Mouse (Mus musculus) liver, embryonic 18 days (tissue): Measurements from ENCODE around the gene Hist2h2ab. TPM values are rescaled to one million over a fixed set of nuclear protein-coding genes. Genes with fewer than 3 reads are reported as not detected.

ENCODE experiments used
- polyA plus RNA-seq: library from polyadenylated mRNA; depleted of rRNA; stranded (reverse); fragments of >200 nt; gene quantifications from 2 replicates; pipeline ENCODE4 v1.2.3, GENCODE M21; 2012; rRNA removed

The Hist2h2ab gene
- 0.42 and 0.82 TPM in 2 replicates for polyA plus RNA-seq

DNA sequence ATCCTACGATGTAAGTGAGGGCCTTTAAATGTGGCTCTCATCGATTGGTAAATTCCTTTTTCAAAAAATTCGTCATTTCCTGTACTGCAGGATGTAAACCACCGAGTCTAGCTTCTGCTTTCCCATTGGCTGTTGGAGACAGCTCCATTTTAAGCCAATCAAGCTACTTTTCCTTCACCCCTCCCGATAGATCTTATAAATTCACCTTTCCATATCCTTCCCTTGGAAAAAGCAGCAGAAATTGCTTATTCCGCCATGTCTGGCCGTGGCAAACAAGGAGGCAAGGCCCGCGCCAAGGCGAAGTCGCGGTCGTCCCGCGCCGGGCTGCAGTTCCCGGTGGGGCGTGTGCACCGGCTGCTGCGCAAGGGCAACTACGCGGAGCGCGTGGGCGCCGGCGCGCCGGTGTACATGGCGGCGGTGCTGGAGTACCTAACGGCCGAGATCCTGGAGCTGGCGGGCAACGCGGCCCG lies at the start of gene Hist2h2ab, which contains the start of gene Bola1:
TSS of gene Hist2h2ab (plus strand) at position 205 of the 470 bp plus-strand sequence.
TSS of gene Bola1 (minus strand) at position 49 of the 470 bp plus-strand sequence.

DNA sequence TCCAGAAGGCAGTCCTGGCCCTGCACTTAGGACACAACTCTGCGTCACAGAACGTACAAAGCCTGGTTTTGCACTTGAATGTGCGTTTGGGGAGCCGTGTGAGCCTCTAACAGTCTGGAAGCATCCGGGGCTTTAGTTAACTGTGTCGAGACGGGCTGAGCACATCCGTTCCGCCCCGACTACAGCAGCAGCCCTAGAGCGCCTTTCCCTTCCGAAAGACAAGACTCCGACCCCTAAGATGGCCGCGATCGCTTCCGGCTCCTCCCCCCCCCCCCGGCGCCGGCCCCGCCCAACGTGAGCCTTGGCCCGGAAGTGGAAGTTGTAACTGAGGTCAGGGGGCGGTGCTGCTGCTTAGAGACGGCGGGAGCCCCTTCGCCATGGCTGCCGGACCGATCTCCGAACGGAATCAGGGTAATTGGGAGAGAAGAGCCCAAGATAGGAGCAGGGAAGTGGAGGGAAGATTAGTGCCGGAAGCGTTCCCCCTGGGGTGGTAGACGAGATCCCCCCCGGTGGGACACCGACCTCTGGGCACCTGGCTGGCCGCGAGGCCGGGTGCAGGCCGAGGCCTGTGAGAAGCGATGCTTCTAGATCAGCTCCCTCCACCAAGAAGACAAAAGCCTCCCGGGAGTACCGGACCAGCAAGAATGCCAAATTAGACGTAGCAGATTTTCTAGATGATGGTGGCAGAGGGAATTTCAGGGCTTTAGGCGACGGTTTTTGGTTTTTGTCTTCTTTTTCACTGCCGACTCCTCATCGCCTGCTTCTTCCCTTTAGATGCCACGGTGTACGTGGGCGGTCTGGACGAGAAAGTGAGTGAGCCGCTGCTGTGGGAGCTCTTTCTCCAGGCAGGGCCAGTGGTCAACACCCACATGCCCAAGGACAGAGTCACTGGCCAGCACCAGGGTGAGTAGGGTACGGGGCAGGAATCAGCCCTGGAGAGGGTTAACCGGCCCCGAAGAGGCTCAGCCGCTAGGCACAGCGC lies 47.2 kb upstream of the Hist2h2ab start, which contains the start of gene Sf3b4:
TSS of gene Sf3b4 (plus strand) at position 136 of the 982 bp plus-strand sequence.

DNA sequence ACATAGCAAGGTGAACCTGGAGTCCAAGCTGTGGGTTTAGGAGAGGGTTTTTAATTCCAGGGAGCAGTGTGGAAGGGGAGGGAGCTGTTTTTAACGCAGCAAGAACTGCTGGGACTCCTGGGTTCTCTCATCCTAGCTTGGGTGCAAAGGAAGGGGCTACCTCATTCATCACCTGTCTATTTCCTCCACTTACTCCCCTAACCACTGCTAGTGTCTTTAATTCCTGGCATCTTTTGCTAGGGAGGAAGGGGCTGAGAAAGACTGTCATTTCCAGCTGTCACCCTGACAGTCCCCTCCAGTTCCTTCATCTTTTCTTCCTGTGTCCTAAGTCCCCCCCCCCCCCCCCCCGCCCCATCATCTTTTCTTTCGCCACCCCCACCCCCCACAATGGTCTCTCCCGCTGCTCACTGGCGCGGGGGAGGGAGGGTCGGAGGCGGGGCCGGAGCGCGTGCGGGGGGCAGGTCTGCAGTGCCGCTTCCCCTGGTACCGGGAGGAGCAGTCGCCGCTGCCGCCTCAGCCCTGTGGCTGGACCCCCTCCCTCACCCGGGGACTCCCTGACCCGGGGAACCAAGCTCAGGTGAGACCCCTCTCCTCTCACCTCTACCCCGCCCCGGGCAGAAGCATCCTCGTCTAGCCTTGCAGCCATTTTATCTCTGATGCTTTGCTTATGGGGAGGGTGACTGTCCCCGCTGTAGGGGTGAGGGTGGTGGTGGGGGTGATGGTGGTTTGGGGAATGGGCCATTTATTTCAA lies 38.8 kb upstream of the Hist2h2ab start, which contains the start of gene Sv2a:
TSS of gene Sv2a (plus strand) at position 425 of the 751 bp plus-strand sequence.

DNA sequence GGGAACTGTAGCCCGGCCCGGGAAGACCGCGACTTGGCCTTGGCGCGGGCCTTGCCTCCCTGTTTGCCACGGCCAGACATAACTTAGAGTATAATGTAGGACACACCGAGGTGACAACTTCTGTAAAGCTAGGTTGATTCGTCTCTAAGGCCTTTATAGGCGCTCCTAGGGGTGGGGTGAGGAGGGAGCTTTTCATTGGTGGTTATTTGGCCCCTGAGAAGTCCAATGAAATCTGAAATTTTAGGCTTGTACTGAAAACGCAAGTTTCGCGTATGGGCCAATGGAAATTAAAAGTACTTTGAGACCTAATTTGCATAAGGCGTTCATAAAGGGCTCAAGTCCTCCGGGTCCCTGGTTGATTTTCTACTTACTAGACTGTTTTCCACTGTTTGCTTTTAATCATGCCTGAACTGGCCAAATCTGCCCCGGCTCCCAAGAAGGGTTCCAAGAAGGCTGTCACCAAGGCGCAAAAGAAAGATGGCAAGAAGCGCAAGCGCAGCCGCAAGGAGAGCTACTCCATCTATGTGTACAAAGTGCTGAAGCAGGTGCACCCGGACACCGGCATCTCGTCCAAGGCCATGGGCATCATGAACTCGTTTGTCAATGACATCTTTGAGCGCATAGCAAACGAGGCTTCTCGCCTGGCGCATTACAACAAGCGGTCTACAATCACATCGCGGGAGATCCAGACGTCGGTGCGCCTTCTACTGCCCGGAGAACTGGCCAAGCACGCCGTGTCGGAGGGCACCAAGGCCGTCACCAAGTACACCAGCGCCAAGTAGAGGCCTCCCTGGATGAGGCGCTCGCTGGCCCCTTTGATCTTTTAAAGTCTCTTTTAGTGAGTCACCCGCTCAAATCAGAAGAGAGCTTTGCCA lies 1.3 kb downstream of the Hist2h2ab start, which contains the start of the genes Hist2h2ac and Hist2h2be:
TSS of gene Hist2h2ac (minus strand) at position 116 of the 875 bp plus-strand sequence.
TSS of gene Hist2h2be (plus strand) at position 355 of the 875 bp plus-strand sequence.

DNA sequence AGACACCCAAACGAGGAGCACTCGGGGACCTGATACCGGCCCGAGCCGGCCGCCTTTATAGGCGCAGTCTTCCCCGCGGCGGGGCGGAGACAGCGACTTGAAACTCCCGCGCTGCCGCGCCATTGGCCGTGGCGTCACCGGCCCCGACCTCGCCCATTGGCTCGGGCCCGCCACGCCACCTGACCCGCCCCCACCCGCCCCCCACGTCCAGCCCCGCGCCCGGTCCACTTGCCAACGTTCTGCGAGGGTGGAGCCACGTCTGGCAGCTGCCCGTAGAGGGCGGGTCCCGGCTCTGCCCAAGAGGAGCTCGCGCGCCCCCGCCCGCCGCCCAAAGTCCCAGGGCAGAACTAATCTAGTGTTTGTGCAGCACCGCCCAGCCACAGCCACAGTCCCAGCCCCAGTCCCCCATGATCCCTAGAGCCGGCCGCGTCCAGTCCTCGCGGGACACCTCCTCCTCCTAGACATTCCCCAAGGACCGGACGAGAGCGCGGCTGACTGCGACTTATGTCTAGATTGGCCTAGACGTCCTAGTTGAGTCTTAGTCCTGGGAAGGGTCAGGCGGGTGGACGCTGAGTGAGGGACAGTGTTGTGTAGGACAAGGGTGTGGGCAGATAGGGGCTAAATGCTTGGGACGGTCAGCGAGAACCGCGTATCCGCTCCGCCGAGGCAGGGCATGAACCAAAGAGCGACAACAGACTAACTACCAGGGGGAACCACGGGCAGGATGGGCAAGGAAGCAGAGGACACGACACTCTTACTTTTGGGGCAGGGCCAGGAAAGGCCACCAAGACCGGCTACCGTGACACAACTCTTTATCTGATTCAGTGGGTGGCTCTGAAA lies 19.5 kb downstream of the Hist2h2ab start, which contains the start of gene Hist2h3c2:
TSS of gene Hist2h3c2 (minus strand) at position 174 of the 840 bp plus-strand sequence.

DNA sequence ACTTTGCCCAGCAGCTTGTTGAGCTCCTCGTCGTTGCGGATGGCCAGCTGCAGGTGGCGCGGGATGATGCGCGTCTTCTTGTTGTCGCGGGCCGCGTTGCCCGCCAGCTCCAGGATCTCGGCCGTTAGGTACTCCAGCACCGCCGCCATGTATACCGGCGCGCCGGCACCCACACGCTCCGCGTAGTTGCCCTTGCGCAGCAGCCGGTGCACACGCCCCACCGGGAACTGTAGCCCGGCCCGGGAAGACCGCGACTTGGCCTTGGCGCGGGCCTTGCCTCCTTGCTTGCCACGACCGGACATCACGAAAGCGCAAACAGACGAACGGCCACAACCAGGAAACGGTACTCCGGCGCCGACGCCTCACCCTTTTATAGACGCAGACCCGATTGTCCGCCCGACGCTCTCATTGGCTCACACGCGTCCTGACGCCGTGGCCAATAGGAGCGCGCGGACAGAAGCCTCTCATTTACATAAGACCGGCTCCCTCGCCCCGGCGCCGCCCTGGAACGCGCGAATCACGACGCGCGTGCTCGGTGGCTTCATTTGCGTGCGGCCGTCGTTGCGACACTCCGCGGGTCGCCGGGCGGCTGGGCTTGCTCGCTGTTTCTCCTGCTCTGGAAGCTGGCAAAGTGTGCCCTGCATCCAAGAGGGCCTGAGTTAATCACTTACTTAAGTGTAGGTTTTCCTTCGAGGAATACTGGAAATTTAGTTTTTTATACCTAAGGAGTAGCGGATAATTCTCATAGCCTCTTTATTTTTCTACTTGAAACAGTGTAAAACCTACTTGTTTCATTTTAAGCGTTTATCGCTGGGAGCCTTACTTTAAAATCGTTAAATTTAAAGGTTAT lies 20.5 kb downstream of the Hist2h2ab start, which contains the start of gene Hist2h2aa2:
TSS of gene Hist2h2aa2 (minus strand) at position 328 of the 850 bp plus-strand sequence.

DNA sequence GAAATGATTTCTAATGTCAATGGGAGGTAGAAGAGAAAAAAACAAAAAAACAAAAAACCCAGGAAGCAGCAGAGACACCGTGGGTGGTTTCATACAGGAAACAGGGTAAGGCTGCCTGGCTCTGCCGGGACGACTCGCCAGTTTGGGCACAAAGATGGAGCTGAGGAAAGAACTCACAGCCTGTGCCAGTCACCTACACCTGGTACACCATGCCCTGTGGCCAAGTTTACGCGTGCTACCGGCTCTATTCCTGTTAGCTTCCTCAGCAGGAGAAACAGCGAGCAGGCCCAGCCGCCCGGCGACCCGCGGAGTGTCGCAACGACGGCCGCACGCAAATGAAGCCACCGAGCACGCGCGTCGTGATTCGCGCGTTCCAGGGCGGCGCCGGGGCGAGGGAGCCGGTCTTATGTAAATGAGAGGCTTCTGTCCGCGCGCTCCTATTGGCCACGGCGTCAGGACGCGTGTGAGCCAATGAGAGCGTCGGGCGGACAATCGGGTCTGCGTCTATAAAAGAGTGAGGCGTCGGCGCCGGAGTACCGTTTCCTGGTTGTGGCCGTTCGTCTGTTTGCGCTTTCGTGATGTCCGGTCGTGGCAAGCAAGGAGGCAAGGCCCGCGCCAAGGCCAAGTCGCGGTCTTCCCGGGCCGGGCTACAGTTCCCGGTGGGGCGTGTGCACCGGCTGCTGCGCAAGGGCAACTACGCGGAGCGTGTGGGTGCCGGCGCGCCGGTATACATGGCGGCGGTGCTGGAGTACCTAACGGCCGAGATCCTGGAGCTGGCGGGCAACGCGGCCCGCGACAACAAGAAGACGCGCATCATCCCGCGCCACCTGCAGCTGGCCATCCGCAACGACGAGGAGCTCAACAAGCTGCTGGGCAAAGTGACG lies 25.6 kb downstream of the Hist2h2ab start, which contains the start of gene Hist2h2aa1:
TSS of gene Hist2h2aa1 (plus strand) at position 495 of the 884 bp plus-strand sequence.

DNA sequence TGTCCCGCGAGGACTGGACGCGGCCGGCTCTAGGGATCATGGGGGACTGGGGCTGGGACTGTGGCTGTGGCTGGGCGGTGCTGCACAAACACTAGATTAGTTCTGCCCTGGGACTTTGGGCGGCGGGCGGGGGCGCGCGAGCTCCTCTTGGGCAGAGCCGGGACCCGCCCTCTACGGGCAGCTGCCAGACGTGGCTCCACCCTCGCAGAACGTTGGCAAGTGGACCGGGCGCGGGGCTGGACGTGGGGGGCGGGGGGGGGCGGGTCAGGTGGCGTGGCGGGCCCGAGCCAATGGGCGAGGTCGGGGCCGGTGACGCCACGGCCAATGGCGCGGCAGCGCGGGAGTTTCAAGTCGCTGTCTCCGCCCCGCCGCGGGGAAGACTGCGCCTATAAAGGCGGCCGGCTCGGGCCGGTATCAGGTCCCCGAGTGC lies 26.8 kb downstream of the Hist2h2ab start, which contains the start of gene Hist2h3c1:
TSS of gene Hist2h3c1 (plus strand) at position 259 of the 430 bp plus-strand sequence.

DNA sequence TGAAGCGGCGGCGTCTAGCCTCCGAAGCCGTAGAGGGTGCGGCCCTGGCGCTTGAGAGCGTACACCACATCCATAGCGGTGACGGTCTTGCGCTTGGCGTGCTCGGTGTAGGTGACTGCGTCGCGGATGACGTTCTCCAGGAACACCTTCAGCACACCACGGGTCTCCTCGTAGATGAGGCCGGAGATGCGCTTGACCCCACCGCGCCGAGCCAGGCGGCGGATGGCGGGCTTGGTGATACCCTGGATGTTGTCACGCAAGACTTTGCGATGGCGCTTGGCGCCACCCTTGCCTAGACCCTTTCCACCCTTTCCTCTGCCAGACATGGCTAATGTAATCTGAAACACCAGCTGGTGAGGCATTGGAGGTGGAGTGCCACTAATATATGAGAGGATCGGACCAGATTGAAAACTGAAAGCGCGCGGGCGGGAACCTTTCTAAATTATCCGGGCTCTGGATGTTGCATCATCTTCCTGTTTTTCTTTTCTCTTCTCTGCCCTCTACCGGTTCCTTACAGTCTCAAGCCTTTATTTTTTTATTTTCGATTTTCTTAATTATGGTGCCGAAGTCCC lies 43.4 kb downstream of the Hist2h2ab start, which contains the start of gene Hist2h4:
TSS of gene Hist2h4 (minus strand) at position 333 of the 572 bp plus-strand sequence.

DNA sequence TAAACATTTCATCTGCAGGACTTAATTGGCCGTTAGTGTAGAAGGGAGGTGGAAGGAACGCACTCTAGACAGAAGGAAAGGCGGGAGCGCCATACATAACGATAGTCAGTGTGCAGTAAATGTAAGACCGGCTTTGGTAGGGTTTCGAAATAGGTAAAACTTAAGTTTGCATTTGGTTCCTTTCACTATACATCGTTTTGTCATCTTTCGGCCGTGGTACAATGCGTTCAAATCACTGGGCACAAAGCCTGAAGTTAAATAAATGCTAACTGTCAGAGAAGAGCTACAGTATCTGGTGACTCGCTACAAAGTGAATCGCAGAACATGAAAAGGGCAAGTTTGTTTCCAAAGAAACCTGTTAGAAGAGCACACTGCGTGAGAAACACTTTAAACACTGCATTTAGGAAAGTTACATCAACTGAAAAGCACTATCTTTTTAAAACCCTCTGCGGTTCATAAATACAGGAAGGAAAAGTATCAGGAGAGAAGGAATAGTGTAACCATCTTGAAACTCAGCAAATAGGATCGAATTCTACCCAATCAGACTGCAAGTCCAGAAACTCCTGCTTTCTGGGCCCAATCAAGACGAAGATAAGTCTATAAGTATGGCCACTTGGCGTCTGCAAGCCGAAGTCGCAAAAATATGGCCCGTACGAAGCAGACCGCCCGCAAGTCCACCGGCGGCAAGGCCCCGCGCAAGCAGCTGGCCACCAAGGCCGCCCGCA lies 48.5 kb downstream of the Hist2h2ab start, which contains the start of gene Hist2h3b:
TSS of gene Hist2h3b (plus strand) at position 604 of the 725 bp plus-strand sequence.

Other genes starting within 250 kb of the Hist2h2ab start
- gene Plekho1, start 223.9 kb upstream of the Hist2h2ab start, polyA plus RNA-seq, result 16.3 and 19.0 TPM in 2 replicates
- 4.7 and 5.3 TPM in 2 replicates for gene Vps45, start 161.4 kb upstream of the Hist2h2ab start, polyA plus RNA-seq
- gene Otud7b, start 115.3 kb upstream of the Hist2h2ab start, polyA plus RNA-seq, result 3.6 and 3.7 TPM in 2 replicates
- gene Mtmr11, start 57.9 kb upstream of the Hist2h2ab start, polyA plus RNA-seq, result 9.6 and 12.3 TPM in 2 replicates
- 26.1 and 26.7 TPM in 2 replicates for gene Sf3b4, start 47.5 kb upstream of the Hist2h2ab start, polyA plus RNA-seq
- 0.30 and 0.41 TPM in 2 replicates for gene Sv2a, start 38.7 kb upstream of the Hist2h2ab start, polyA plus RNA-seq
- 29.2 and 31.1 TPM in 2 replicates for gene Bola1, start 156 bp upstream of the Hist2h2ab start, polyA plus RNA-seq
- gene Hist2h2ac, start 1.0 kb downstream of the Hist2h2ab start, polyA plus RNA-seq, result 7.7 and 8.1 TPM in 2 replicates
- 8.3 and 14.1 TPM in 2 replicates for gene Hist2h2be, start 1.3 kb downstream of the Hist2h2ab start, polyA plus RNA-seq
- 31.1 and 37.7 TPM in 2 replicates for gene Hist2h3c2, start 19.3 kb downstream of the Hist2h2ab start, polyA plus RNA-seq
- 39.3 and 40.4 TPM in 2 replicates for gene Hist2h2aa2, start 20.4 kb downstream of the Hist2h2ab start, polyA plus RNA-seq
- 83.3 and 119 TPM in 2 replicates for gene Hist2h2aa1, start 25.6 kb downstream of the Hist2h2ab start, polyA plus RNA-seq
- gene Hist2h3c1, start 26.8 kb downstream of the Hist2h2ab start, polyA plus RNA-seq, result 1.9 and 8.4 TPM in 2 replicates
- 4.5 and 4.7 TPM in 2 replicates for gene Hist2h4, start 43.4 kb downstream of the Hist2h2ab start, polyA plus RNA-seq
- gene Hist2h3b, start 48.8 kb downstream of the Hist2h2ab start, polyA plus RNA-seq, result 30.7 and 34.8 TPM in 2 replicates
- 7.1 and 7.9 TPM in 2 replicates for gene Hist2h2bb, start 49.9 kb downstream of the Hist2h2ab start, polyA plus RNA-seq
- 9.7 and 11.7 TPM in 2 replicates for gene Fcgr1, start 74.1 kb downstream of the Hist2h2ab start, polyA plus RNA-seq
- gene BC107364, start 232.4 kb downstream of the Hist2h2ab start, polyA plus RNA-seq, result 0.05 and 0.07 TPM in 2 replicates